Mouse (Mus musculus) brain, embryonic 18.5 days (tissue): ENCODE data around the gene Gm20388.

ENCODE experiments used
- DNase-seq: peaks from one replicate; pipeline ENCODE4 v3.0.0-alpha.2; 2012; ENCODE audit warnings: low read depth, low spot score

Gene Gm20388

DNA sequence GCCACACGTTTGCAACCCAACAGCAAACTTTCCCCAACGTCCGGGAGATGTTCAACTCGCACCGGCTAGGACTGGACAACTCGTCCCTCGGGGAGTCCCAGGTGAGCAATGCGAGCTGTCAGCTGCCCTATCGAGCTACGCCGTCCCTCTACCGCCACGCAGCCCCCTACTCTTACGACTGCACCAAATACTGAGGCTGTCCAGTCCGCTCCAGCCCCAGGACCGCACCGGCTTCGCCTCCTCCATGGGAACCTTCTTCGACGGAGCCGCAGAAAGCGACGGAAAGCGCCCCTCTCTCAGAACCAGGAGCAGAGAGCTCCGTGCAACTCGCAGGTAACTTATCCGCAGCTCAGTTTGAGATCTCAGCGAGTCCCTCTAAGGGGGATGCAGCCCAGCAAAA is 1207.3 kb downstream of the Gm20388 start:
- no peak for DNase-seq

DNA sequence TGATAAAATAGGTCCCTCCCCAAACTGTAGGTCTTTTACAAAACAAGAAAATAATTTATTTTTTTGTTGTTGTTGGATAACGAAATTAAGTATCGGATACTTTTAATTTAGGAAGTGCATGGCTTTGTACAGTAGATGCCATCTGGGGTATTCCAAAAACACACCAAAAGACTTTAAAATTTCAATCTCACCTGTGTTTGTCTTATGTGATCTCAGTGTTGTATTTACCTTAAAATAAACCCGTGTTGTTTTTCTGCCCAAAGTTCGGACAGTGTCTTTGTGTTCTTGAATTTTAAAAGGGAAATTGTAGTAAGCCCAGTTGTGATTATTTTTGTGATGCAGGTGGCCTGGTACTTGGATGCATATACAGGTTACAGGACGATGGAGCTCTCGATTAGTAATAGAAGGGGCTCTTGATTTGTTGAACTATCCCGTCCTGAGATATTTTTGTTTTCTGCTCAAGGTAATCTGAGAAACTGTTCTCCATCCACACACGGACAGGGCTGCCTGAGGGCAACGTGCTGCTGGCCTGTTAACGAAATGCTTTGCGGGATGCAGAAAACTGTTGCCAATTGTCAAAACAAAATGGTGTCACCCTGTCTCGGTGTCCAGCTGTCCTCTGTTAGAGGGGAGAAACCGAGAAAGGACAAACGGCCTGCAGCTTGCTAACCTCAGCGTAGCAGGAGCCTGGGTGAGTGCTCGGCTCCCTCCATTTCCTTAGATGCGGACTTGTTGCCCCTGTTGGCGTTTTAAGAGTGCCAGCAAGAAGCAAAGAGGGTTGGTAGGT is 1208.2 kb downstream of the Gm20388 start:
- no peak for DNase-seq

DNA sequence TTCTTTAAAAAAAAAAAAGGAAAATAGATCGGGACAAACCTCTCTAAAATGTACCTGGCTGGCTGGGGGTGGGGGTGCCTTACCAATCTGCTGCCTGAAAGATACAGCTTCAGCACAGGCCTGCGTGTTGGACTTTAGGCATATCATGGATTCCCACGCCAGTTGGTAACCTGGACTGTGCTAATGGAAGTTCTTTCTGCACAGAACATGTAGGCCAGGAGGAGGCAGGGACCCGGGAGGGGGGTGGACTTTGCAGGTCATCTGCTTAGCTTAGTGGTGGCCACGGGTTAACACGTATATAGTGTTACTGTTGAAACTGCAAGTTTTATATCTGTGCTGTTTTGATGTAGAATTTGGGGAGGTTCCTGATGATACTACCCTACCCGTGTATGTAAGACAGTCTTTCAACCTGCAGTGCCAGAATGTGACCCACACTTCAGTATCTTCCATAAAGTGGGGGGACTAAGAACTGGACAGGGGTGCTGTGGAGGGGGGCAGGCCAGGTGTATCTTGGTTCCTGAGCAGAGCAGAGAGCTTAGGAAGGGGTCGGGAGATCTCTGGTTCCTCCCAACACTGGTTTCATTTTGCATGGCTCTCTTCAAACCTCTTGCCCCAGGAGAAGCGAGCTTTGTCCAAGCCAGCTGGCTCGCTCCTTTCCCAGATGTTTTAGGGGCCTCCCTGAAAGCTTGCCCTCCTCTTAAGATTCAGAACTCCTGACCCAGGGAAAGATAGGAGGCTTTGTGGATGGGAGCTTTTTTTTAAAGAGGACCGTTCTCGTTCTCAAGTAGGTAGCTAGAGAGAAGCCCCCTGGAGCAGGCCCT is 1209.2 kb downstream of the Gm20388 start:
- DNase-seq, result no peak

DNA sequence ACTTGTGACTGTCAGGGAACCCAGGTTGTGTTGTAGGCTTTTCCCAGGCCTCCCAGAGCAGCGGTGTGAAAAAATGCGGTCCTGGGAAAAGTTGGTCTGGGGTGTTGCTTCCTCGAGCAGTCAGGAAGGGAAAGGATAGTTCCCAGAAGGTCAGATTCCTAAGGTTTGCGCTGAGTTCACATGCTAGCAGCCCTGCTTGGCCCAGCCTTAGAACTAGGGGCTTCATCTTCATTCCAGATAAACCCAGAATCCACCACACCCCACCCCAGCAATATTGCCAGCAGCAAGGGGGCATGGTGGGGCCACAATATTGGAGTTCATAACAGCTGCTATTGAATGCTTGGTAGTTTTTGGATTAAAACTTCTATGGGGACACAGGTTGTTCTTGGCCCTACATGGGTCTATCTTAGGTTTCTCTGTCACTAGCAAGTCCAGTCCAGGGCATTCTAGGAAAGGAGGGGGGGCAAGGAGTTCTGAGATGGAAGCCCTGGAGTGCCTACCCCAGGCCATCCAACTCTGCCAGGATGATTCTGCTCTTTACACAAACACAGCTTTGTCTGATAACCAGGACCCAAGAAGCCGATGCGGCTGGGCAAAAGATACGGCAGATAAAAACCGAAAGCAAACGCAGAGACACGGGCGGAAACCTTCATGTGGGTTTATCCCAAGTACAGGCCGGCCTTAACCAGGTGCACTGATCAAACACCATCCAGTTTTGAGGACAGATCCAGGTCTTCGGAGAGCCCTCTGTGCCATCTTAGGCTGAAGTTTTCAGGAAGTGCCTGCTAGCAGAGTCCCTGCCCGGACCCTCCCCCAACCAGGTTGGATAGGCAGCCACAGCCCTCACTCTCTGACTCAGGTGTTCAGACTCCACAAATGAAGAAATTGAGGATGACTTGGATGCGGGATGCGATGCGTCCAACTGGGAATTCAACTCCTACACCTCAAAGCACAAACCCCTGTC is 1210.1 kb downstream of the Gm20388 start:
- no peak for DNase-seq

DNA sequence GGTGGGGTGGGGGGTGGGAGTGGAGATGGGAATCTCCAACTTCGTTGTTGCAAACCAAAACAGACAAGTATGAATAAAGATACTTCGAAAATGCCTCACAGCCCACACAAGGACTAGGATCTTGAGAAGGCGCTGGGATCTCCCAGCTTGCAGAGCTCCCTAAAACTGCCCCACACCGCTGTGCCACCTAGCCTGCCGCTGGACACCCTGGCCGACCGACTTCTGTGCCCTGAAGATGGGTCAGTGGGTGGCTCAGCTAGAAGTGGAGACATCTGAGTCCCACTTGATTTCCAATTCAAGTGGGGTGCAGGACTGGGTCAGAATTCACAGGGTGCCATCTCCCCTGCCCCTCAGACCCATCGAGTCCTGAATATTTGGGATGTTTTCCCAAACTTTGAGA is 1211.1 kb downstream of the Gm20388 start:
- DNase-seq, result no peak

DNA sequence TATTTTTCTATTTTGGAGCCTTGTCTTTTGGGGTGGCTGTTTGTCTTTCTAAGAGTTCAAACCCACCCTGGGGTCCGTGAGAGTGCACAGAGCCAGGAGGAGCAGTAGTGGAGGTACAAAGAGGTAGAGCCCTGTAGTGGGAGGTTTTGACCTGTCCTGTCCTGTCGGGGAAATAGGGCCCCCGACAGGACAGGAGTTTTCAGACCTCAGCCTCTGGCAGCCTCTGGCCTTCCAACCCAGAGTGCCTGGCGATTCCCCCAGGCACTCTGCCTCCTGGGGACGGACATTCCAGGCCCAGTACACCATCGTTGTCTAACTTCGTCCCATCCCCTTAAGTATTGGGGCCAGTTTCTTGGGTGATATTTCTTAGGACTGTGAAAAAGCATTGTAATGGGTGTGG is 1211.7 kb downstream of the Gm20388 start:
- no peak for DNase-seq

DNA sequence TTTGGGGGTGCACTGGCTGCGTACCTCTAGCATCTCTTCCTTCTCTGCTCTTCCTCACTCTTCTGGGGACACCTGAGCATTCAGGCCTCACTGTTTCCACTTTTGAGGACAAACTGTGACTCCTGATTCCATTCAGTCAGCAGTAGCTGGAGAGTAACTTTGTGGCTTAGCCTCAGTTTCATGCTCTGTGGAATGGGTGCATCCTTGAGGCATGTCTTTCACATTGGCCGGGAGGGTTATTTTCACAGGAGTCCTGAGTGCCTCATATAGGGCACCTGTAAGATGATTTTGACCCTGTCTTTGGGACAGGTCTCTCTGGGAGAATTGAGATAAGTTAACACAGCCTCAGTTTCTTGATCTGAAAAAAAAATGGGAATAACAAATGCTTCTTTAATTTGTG is 1212.5 kb downstream of the Gm20388 start:
- no peak for DNase-seq

DNA sequence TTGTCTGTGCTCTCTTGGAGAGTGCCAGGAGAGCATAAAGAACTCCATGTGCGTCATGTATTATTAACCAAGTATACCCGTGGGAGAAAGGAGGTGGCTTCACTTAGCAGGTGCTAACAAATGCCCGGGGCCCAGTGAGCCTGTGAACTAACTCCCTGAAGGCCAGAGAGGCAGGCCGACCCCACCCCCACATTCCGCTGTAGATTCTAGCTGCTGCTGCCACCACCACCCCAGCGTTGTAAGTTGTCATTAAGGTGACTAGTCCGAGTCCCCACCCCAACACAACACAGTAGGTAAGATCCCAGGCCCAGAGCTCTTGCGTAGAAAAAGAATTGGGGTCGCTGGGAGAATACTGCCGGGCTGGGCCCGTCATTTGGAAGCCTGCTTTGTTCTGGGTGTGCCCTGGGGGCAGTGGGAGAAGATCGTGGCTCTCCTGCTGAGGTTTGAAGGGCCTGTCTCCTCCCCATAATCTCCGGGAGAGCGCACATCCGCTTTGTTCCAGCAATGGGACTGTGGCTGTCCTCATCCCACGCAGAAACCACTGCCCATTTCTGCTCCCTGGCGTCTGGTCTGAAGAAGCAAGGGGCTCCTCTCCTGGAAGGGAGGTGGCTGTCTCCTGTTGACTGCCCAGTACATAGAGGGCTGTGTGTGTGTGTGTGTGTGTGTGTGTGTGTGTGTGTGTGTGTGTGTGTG is 1214.1 kb downstream of the Gm20388 start:
- DNase-seq, result no peak

DNA sequence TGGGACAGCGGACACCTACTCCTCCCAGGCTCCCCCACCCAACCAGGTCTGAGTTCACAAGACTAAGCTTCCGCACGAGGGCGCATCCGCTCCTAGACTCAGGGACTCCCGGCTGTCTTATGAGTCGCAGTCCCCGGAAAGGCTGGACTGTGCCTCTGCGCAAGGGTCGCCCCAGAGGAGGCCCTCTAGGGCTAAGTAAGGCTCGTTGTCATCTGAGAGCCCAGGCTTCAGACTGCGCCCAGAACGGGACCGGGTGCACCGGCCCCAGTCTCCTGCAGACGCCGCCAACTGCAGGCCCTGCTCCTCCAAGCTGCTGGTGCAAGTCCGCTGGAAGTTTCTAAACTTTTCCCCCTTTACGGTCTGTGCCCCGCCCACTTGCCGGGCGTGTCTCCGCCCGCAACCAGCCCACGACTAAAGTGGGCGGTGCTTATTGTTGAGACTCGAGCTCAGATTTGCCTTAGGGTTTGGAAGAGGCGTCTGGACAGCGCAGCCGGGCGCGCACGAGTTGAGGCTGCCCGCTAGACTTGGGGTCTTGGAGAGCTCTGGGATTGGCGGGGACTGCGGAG is 1214.8 kb downstream of the Gm20388 start:
- no peak for DNase-seq

DNA sequence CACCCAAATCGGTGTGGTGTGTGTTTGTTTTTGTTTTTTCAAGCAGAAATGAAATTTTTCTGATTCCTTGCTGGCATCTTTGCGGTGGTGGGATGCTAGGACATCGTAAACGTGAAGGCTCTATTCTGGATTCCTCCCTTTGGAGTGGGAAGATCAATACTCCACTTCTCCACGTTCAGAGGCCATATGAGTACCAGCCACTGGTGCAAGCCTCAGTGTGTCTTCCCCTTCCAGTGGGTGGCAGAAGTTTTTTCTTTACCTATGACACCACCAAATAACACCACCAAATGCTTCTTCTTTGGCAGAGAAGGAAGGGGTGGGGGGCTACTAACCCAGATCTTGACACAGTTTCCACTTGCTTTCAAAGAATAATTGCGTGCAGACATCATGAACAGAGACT is 1215.5 kb downstream of the Gm20388 start:
- no peak for DNase-seq

DNA sequence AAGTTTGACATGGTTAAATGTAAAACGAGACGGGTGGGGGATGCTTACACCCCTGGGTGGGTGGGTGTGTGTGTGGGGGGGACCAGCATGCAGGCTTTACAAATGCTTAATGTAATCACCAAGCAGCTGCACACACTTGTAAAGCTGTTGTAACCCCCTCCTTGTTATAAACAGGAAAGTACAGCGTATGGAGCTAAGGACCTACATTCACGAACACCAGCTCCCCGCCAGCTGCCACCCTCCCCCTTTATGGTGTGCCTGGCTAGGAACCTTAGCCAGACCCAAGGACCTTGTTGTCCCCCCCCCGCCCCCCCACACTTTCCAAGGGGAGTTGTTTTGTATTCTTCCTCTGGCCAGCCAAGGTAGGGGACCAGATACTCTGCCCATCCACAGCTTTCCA is 1216.1 kb downstream of the Gm20388 start:
- DNase-seq, result no peak

DNA sequence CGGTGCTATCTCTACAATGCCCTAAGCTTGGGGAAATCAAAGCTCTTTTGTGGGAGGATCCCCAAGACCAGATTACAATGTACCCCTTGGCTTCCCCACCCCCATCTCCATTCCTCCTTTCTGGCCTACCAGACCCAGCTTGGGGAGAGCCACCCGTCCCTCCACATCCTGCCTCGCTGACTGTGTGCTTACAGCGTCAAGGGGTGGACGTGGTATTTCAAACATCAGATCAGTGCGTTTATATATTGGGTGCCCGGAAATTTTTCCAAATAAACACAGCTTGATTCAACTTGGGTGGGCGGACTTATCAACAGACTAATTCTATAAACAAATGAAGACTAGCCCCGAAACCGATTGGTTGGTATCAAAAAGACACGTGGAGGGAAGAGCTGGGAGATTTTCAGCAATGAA is 1216.7 kb downstream of the Gm20388 start:
- DNase-seq, result no peak

DNA sequence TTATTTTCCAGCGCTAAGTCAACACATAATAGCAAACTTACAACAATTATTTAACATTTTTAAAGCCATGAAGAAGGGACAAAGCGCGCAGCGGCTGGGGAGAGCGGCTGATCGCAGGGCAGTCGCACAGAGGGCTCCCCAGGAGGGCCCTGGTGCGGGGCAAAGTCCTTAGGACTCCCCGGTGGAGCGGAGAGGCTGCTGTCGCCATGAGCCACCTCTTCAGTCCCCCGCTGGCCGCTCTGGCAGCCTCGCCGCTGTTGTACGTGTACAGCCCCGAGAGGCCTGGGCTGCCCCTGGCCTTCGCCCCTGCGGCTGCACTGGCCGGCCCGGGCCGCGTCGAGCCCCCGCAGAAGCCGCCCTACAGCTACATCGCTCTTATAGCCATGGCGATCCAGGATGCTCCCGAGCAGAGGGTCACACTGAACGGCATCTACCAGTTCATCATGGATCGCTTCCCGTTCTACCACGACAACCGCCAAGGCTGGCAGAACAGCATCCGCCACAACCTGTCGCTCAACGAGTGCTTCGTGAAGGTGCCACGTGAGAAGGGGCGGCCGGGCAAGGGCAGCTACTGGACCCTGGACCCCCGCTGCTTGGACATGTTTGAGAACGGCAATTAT is 1217.2 kb downstream of the Gm20388 start, which contains the start of gene Foxl1:
Gene Foxl1, plus strand, starts transcription at position 185 of the 620 bp plus-strand sequence.
- no peak for DNase-seq

DNA sequence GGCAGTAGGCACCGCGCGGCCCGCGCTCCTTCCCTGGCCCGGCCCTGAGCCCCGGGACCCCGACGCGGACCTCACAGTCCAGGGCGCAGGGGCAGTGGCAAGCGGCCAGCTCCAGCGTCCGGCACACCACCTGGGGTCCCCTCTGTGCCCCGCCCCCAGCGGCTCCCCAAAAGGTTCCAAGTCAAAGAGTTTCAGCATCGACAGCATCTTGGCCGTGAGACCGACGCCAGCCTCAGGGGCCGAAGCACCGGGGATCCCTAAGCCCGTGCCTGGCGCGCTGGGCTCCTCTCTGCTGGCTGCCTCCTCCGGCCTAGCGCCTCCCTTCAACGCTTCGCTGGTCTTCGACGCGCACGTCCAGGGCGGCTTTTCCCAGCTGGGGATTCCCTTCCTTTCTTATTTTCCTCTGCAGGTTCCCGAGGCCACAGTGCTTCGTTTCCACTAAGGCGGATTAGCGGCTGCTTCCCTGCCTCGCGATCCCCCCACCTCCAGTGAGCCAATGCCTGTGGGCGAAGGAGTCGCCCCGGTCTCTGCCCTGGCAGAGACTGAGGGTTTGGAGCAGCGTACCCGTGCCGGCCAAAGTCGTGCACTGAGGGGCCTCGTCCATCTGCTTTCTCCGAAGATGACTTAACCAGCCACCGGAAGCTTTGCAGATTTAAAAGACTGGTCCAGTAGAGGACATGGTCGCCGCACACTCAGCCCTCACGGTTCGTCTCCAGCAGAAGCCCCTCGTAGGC is 1218.1 kb downstream of the Gm20388 start:
- no peak for DNase-seq

DNA sequence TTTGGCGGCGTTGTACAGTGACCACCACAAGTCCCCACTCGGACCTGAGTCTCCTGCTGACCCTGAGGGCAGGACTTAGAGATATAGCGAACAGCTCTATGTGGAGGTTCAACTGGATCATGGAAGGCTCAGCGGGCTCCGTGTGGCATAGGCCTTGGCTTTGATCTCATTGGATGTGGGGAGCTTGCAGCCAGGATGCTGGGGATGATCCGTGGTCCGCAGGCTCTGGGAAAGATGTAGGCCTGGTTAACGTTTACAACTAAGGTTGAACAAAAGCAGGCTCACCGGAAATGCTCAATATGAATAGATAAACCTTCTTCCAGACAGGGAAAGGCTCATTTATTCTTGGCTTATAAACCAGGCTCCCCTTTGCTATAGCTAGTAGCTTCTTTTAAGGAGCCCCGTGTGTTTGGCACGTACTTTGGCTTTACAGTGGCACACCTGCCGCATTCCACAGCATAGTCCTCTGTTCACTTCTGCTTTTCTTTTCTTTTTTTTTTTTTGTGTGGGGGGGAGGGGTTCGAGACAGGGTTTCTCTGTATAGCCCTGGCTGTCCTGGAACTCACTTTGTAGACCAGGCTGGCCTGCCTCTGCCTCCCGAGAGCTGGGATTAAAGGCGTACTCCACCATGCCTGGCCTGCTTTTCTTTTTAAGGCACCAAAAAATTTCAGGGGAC is 1218.8 kb downstream of the Gm20388 start:
- DNase-seq, result no peak

DNA sequence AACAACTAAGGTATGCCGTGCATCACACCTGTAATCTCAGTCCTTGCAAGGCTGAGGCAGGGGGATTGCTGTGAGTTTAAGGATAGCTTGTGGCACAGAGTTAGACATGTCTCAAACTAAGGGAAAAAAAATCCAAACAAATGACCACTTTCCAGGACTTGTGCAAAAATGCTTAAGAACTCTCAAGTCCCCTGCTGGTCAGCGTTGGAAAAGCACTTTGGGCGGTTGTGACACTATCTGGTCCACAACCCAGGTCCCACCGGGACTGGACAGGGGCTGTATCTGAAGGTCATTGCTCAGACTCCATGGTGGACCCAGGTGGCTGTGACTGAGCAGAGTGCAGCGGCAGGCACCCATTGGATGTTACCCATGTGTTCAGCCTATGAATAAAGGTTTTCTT is 1219.9 kb downstream of the Gm20388 start:
- no peak for DNase-seq

DNA sequence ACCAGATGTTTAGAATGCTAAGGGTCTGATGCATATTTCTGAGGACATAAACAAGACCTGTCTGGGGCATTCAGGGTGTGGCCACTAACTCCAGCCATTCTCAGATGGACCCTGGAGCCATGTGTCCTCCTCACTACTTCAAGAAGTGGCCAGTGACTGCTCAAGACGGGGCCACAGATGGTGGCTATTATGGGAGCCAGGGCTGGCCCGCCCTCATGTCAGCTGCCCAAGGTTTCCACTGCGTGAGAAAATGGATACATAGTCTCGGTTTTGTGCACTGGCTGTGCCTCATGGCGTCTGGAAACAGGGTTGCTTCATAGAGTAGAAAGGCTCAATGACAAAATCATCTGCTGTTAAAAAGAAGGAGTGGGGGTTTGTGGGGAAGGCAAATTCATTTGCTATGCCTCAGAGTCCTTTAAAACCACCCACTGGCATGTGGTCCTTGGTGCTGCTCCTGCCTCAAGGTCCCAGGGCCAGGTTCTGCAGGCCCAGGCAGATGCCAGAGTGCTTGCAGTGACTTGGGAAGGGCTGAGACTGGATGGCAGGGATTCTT is 1222.4 kb downstream of the Gm20388 start:
- DNase-seq, result no peak

DNA sequence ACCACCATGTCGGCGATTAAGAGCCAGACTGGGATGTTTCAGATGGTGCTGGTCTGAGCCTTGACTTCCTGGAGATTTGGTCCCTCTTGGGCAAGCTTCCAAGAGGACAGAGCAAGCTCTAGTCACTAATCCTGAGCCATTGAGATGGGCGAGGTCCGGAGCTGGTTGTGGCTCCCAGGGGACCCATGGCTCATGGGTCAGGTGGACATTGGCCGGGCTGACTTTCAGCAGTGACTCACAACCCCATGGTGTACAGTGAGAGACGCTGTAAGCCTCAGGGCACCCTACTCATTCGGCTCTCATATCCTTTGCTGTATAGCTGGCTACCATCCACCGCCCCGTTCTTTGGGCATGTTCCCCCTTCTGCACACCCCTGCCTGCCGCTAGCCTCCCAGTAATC is 1223.5 kb downstream of the Gm20388 start:
- no peak for DNase-seq

DNA sequence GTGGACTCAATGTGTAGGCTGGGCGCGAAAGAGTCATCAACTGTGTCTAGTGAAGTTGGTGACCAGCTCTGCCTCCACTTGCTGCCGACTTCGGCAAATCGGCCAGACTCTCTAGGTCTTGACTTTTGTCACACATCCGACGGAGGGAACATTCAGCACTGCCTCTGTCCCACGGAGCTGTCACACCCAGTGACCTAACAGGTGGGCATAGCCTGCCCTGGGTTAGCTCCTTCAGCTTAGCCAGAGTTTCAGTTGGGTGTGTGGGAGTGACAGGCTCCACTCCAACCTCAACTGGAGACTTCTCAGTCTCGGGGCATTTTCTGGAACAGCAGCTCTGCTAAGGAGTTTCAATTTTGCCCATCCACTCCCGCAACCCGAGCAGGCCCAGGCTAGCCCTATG is 1223.9 kb downstream of the Gm20388 start:
- no peak for DNase-seq
